Mouse (Mus musculus): ENCODE data around the gene Cmbl.

- TF ChIP-seq CTCF (IDR thresholded peaks at IDR 0.05; ENCODE audit: borderline replicate concordance, insufficient read depth, low read depth, low read length) (no peak), POLR2A (IDR thresholded peaks at IDR 0.05; ENCODE audit: borderline replicate concordance, insufficient read depth, low read length) (no peak)
Observed at GRCm38 (mm10) chr15:31629556-31629955, 64.4 kb downstream of the Cmbl start.

Measured in cerebellum, adult 2 months (tissue).